Mouse (Mus musculus) MEL (cell line): ENCODE data around the gene Gal3st3. TPM values are rescaled to one million over a fixed set of nuclear protein-coding genes. Genes with fewer than 3 reads are reported as not detected.

Source experiments
- DNase-seq: peaks from one replicate; pipeline ENCODE4 v3.0.0; 2011; ENCODE audit warnings: low read depth, low spot score
- H3K27ac ChIP-seq: 2 replicates; pipeline ENCODE4 v1.5.1; 2012; ENCODE audit warnings: low read depth, mild to moderate bottlenecking, control low read depth, low read length, moderate library complexity; ENCODE audit not compliant: control insufficient read depth
- H3K27me3 ChIP-seq, 2 experiments: fragments of 150-350 bp in 1 of 2; sonication (generic) in 1 of 2; 2 replicates each; pipeline ENCODE4 v1.6.1; 2012; ENCODE audit warnings: low read length in 2 of 2, mild to moderate bottlenecking in 2 of 2, improper control_type of control experiment in 1 of 2, moderate library complexity in 1 of 2; ENCODE audit not compliant: insufficient read depth in 2 of 2, control insufficient read depth in 1 of 2
- H3K36me3 ChIP-seq, 2 experiments: 2 replicates each; pipeline ENCODE4 v1.6.1; 2012 to 2014; ENCODE audit warnings: low read length in 2 of 2, improper control_type of control experiment in 1 of 2, inconsistent platforms in 1 of 2, mild to moderate bottlenecking in 1 of 2; ENCODE audit not compliant: insufficient read depth in 2 of 2, control insufficient read depth in 1 of 2
- H3K4me1 ChIP-seq, 2 experiments: fragments of 150-350 bp in 1 of 2; sonication (generic) in 1 of 2; 2 replicates each; pipeline ENCODE4 v1.6.1; 2012; ENCODE audit warnings: low read length in 2 of 2, improper control_type of control experiment in 1 of 2, mild to moderate bottlenecking in 1 of 2; ENCODE audit not compliant: insufficient read depth in 2 of 2, control insufficient read depth in 1 of 2
- H3K4me3 ChIP-seq, 2 experiments: fragments of 150-350 bp in 1 of 2; sonication (generic) in 1 of 2; 2 replicates each; pipeline ENCODE4 v1.5.1; 2012; ENCODE audit warnings: low read depth in 2 of 2, low read length in 2 of 2, mild to moderate bottlenecking in 2 of 2, moderate library complexity in 2 of 2, control low read depth in 1 of 2, improper control_type of control experiment in 1 of 2; ENCODE audit not compliant: control insufficient read depth in 1 of 2, insufficient read depth in 1 of 2
- H3K79me2 ChIP-seq: 2 replicates; pipeline ENCODE4 v1.6.1; 2012; ENCODE audit warnings: mild to moderate bottlenecking, low read length, moderate library complexity; ENCODE audit not compliant: control insufficient read depth, poor library complexity, insufficient read depth
- H3K9ac ChIP-seq: 2 replicates; pipeline ENCODE4 v1.6.1; 2012; ENCODE audit warnings: low read depth, mild to moderate bottlenecking, control low read depth, low read length, moderate library complexity; ENCODE audit not compliant: control insufficient read depth, poor library complexity, severe bottlenecking
- H3K9me3 ChIP-seq: fragments of 150-350 bp; sonication (generic); replicated peaks from 2 replicates; pipeline ENCODE4 v1.6.1; 2012; ENCODE audit warnings: mild to moderate bottlenecking, low read length, improper control_type of control experiment, moderate library complexity; ENCODE audit not compliant: insufficient read depth
- CHD2 ChIP-seq: IDR thresholded peaks from 2 replicates; pipeline ENCODE4 v1.6.1; 2011; ENCODE audit warnings: low read length, improper control_type of control experiment
- CTCF ChIP-seq, 3 experiments: IDR thresholded peaks in 2 of 3; conservative IDR thresholded peaks in 1 of 3; 2 replicates each; pipeline ENCODE4 v1.5.1; 2011 to 2012; ENCODE audit warnings: low read length in 3 of 3, low read depth in 2 of 3, mild to moderate bottlenecking in 2 of 3, improper control_type of control experiment in 1 of 3, inconsistent platforms in 1 of 3, mixed read lengths in 1 of 3, moderate library complexity in 1 of 3; ENCODE audit not compliant: control insufficient read depth in 1 of 3, insufficient read depth in 1 of 3, poor library complexity in 1 of 3, severe bottlenecking in 1 of 3
- E2F4 ChIP-seq: IDR thresholded peaks from 2 replicates; pipeline ENCODE4 v1.6.1; 2011; ENCODE audit warnings: low read depth, low read length, improper control_type of control experiment, borderline replicate concordance
- ELF1 ChIP-seq: IDR thresholded peaks from 2 replicates; pipeline ENCODE4 v1.6.1; 2014; ENCODE audit warnings: low read depth, mild to moderate bottlenecking, inconsistent platforms, low read length, improper control_type of control experiment, moderate library complexity
- GATA1 ChIP-seq: IDR thresholded peaks from 2 replicates; pipeline ENCODE4 v1.6.1; 2011; ENCODE audit warnings: low read depth, low read length, improper control_type of control experiment
- HCFC1 ChIP-seq: IDR thresholded peaks from 2 replicates; pipeline ENCODE4 v1.6.1; 2012; ENCODE audit warnings: low read depth, mild to moderate bottlenecking, inconsistent platforms, low read length, improper control_type of control experiment, moderate library complexity
- KAT2A ChIP-seq: conservative IDR thresholded peaks from 2 replicates; pipeline ENCODE4 v1.6.1; 2012; ENCODE audit warnings: low read depth, low read length, improper control_type of control experiment, inconsistent platforms
- MAFK ChIP-seq: IDR thresholded peaks from 2 replicates; pipeline ENCODE4 v1.6.1; 2011; ENCODE audit warnings: low read depth, mild to moderate bottlenecking, low read length, improper control_type of control experiment, borderline replicate concordance
- MEF2A ChIP-seq: IDR thresholded peaks from 2 replicates; pipeline ENCODE4 v1.6.1; 2014; ENCODE audit warnings: low read depth, mild to moderate bottlenecking, inconsistent platforms, low read length, improper control_type of control experiment; ENCODE audit not compliant: poor library complexity, insufficient replicate concordance, severe bottlenecking; ENCODE audit errors: extremely low read depth
- MYB ChIP-seq: IDR thresholded peaks from 2 replicates; pipeline ENCODE4 v1.6.1; 2011; ENCODE audit warnings: mild to moderate bottlenecking, low read depth, low read length, improper control_type of control experiment
- MYC ChIP-seq: IDR thresholded peaks from 2 replicates; pipeline ENCODE4 v1.6.1; 2011; ENCODE audit warnings: low read depth, mild to moderate bottlenecking, low read length, improper control_type of control experiment, moderate library complexity
- NELFE ChIP-seq: IDR thresholded peaks from 2 replicates; pipeline ENCODE4 v1.6.1; 2011; ENCODE audit warnings: low read depth, low read length, improper control_type of control experiment
- NRF1 ChIP-seq: IDR thresholded peaks from 2 replicates; pipeline ENCODE4 v1.6.1; 2014; ENCODE audit warnings: low read depth, mild to moderate bottlenecking, inconsistent platforms, low read length, improper control_type of control experiment, moderate library complexity; ENCODE audit not compliant: poor library complexity, insufficient read depth, severe bottlenecking
- POLR2AphosphoS5 ChIP-seq: IDR thresholded peaks from 2 replicates; pipeline ENCODE4 v1.6.1; 2012; ENCODE audit warnings: low read depth, borderline replicate concordance, mild to moderate bottlenecking, inconsistent platforms, low read length, moderate library complexity, mixed read lengths
- RCOR1 ChIP-seq: IDR thresholded peaks from 2 replicates; pipeline ENCODE4 v1.6.1; 2012; ENCODE audit warnings: low read depth, mild to moderate bottlenecking, inconsistent platforms, low read length, improper control_type of control experiment
- SIN3A ChIP-seq: IDR thresholded peaks from 2 replicates; pipeline ENCODE4 v1.6.1; 2012; ENCODE audit warnings: low read length, improper control_type of control experiment, inconsistent platforms
- SMC3 ChIP-seq: IDR thresholded peaks from 2 replicates; pipeline ENCODE4 v1.6.1; 2011; ENCODE audit warnings: low read depth, low read length, improper control_type of control experiment
- TAL1 ChIP-seq: IDR thresholded peaks from 2 replicates; pipeline ENCODE4 v1.6.1; 2012; ENCODE audit warnings: mild to moderate bottlenecking, inconsistent platforms, low read length, moderate library complexity, mixed read lengths
- TBP ChIP-seq: IDR thresholded peaks from 2 replicates; pipeline ENCODE4 v1.8.0; 2011; ENCODE audit warnings: low read depth, low read length, improper control_type of control experiment
- UBTF ChIP-seq: IDR thresholded peaks from 2 replicates; pipeline ENCODE4 v1.6.1; 2012; ENCODE audit warnings: low read depth, mild to moderate bottlenecking, inconsistent platforms, low read length, improper control_type of control experiment, moderate library complexity, borderline replicate concordance; ENCODE audit not compliant: insufficient read depth
- USF1 ChIP-seq: IDR thresholded peaks from 2 replicates; pipeline ENCODE4 v1.6.1; 2014; ENCODE audit warnings: low read depth, mild to moderate bottlenecking, inconsistent platforms, low read length, improper control_type of control experiment, moderate library complexity
- ZC3H11A ChIP-seq: IDR thresholded peaks from 2 replicates; pipeline ENCODE4 v1.6.1; 2012; ENCODE audit warnings: low read depth, mild to moderate bottlenecking, inconsistent platforms, low read length, improper control_type of control experiment
- ZKSCAN1 ChIP-seq: IDR thresholded peaks from 2 replicates; pipeline ENCODE4 v1.6.1; 2012; ENCODE audit warnings: low read depth, mild to moderate bottlenecking, inconsistent platforms, low read length, improper control_type of control experiment, moderate library complexity
- ZNF384 ChIP-seq: IDR thresholded peaks from 2 replicates; pipeline ENCODE4 v1.6.1; 2012; ENCODE audit warnings: low read depth, mild to moderate bottlenecking, inconsistent platforms, low read length, improper control_type of control experiment
- polyA plus RNA-seq, 2 experiments: library from polyadenylated mRNA; stranded (reverse) in 1 of 2; unstranded in 1 of 2; fragments of >175 nt in 1 of 2; fragments of >200 nt in 1 of 2; gene quantifications; 2 replicates each; pipeline versions ENCODE4 v1.2.1 to v1.2.4; 2012; ENCODE audit warnings: low replicate concordance in 2 of 2, low read depth in 1 of 2; ENCODE audit not compliant: insufficient read length in 2 of 2, insufficient read depth in 1 of 2, missing spikeins in 1 of 2
- total RNA-seq: library from RNA; depleted of rRNA; stranded (reverse); fragments of 300-350 nt; gene quantifications from 2 replicates; pipeline ENCODE4 v1.2.3, GENCODE M21; 2012

The Gal3st3 gene
- total and polyA plus RNA-seq, 3 experiments: 0.04 TPM; not detected in 2

DNA sequence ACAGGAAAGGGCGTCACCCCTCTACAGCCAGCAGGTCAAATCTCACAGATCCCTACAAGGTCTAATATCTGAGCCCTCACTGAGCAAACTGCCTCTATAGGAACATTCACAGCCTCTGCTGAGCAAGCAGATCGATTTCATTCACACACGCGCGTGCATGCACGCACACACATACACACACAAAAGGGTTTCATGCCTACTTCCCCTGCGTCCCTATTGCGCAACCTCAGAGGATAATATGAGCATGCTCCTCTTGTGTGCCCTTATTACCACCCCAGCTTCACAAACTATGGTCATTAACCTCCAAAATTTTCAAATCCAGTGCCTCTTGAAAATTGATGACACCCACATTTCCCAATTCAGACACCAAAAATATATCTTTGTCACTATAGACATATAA is 15.1 kb downstream of the Gal3st3 start:
- Histone ChIP-seq H3K9ac (no peak overlapping the region), H3K27me3 (no peaks in the 10 kb centered on the region; a peak in 1 of 4 replicates), H3K79me2 (no peaks in the 10 kb centered on the region), H3K4me1 (no peaks in the 10 kb centered on the region), H3K4me3 (no peak overlapping the region), H3K9me3 (no peaks in the 10 kb centered on the region), H3K27ac (no peak overlapping the region), H3K36me3 (no peaks in the 10 kb centered on the region)
- no peak for DNase-seq
- TF ChIP-seq ELF1 (no peak), NRF1 (no peak), USF1 (no peak), POLR2AphosphoS5 (no peak), CTCF (IDR thresholded peaks at IDR 0.05 in 2 of 3, conservative IDR thresholded peaks at IDR 0.05 in 1 of 3; ENCODE audit: control insufficient read depth in 1 of 3, insufficient read depth in 1 of 3, low read depth in 2 of 3, low read length in 3 of 3, poor library complexity in 1 of 3, severe bottlenecking in 1 of 3) (no peak), HCFC1 (no peak), GATA1 (no peak), SMC3 (no peak), ZNF384 (no peak), NELFE (no peak), ZC3H11A (no peak), SIN3A (no peak), TAL1 (no peak), MYB (no peak), UBTF (no peak)

DNA sequence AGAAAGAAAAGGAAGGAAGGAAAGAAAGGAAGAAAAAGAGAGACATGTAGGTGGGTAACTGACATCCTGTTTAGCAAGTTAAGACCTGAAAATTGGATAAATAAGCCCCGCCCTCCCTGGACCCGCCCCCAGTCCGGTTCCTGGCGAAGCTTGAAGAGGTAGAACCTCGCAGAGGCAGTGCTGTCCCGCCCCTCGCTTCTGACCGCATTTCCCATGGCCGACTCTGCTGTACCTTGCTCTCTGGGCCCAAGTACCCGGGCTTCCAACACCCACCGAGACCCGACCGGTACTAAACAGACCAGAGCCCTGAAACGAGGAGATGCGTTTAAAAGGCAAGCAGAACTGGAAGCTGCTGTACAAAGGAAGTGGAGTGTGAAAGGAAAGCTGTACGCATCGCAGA is 25.7 kb downstream of the Gal3st3 start:
- Histone ChIP-seq H3K4me3 (no peak overlapping the region), H3K9ac (no peak overlapping the region)

More for the DNA sequence above, 25.7 kb downstream of the Gal3st3 start:
- no peak overlapping the region for H3K27ac ChIP-seq
- DNase-seq: no peak
- no peaks in the 10 kb centered on the region for H3K9me3 ChIP-seq
- H3K4me1 ChIP-seq: no peaks in the 10 kb centered on the region
- no peaks in the 10 kb centered on the region for H3K79me2 ChIP-seq
- no peak for TF ChIP-seq NRF1
- TF ChIP-seq E2F4: no peak
- no peak for TF ChIP-seq ZKSCAN1
- no peak for TF ChIP-seq KAT2A
- TF ChIP-seq MAFK: no peak
- no peak for TF ChIP-seq MYC
- no peak for TF ChIP-seq POLR2AphosphoS5
- no peak for TF ChIP-seq HCFC1
- TF ChIP-seq CHD2: no peak
- no peak for TF ChIP-seq MEF2A
- no peak for TF ChIP-seq RCOR1
- no peak for TF ChIP-seq TAL1
- no peak for TF ChIP-seq TBP
- TF ChIP-seq NELFE: no peak
- TF ChIP-seq SMC3: no peak
- H3K27me3 ChIP-seq: peaks cover 2 to 3% of the 10 kb centered on the region in 2 experiments; a peak in 3 of 4 replicates
- no peaks in the 10 kb centered on the region for H3K36me3 ChIP-seq
